In genomic region chr1:156204656-156205131, GRCm38 (mm10) we compare ENCODE assay signal across 9 mouse cellular contexts. TPM values are rescaled to one million over a fixed set of nuclear protein-coding genes. Genes with fewer than 3 reads are reported as not detected.
DNase-seq lines count a peak whose midpoint lies in the region; ATAC-seq lines count a peak whose summit lies in the region.
"Had no signal": no experiment of that assay in that cellular context is flagged by ENCODE, and none has a peak within 500 bp of the region (broad histone marks: within the 10 kb centered on the region; RNA-seq: fewer than 3 reads in every experiment).

Gene Fam163a, minus strand, starts transcription at chr1:156205026.

- H3K9me3 ChIP-seq in heart, embryonic 16.5 days (replicated peaks; ENCODE audit: control insufficient read depth, low read length): peaks cover 7% of the 10 kb centered on the region
- H3K9me3 ChIP-seq in neural tube, embryonic 12.5 days: no peaks in the 10 kb centered on the region

- no peak within 1 kb of the TSS for H3K27ac ChIP-seq in heart, embryonic 16.5 days (ENCODE audit: low read length)
- no peak within 1 kb of the TSS for H3K27ac ChIP-seq in neural tube, embryonic 12.5 days

- H3K36me3 ChIP-seq in heart, embryonic 16.5 days (ENCODE audit: control insufficient read depth, insufficient read depth): no peaks in the 10 kb centered on the region
- H3K36me3 ChIP-seq in neural tube, embryonic 12.5 days: no peaks in the 10 kb centered on the region

- intact Hi-C loops in heart, postnatal 14 days (cut with DNase I): no loop called here

- 1% methylated on average over 43 of the region's 44 CpGs for WGBS in heart, embryonic 16.5 days
- WGBS in neural tube, embryonic 12.5 days: under 1% methylated on average over 44 of the region's 44 CpGs

- H3K4me2 ChIP-seq in heart, embryonic 16.5 days (ENCODE audit: low read depth, low read length): peak within 1 kb of the TSS; percentile 83
- H3K4me2 ChIP-seq in neural tube, embryonic 12.5 days (replicated peaks): peak within 1 kb of the TSS; percentile 80

- peaks cover 9% of the 10 kb centered on the region for H3K4me1 ChIP-seq in heart, embryonic 16.5 days (ENCODE audit: control insufficient read depth, insufficient read depth, low read length)
- H3K4me1 ChIP-seq in neural tube, embryonic 12.5 days: peaks cover 15% of the 10 kb centered on the region

- no peak for DNase-seq in heart, adult 8-10 months (ENCODE audit: low spot score)
- DNase-seq in adrenal gland, postnatal 36 days: peak; percentile 28 to 30
- DNase-seq in heart, postnatal 14 days: peak; percentile 11 to 21
- peak in 1 of 2 experiments; percentile 49 for DNase-seq in layer of hippocampus, postnatal 14 days (ENCODE audit: low spot score in 2 of 2)
- no peak for DNase-seq in cerebellum, adult 8-10 months
- no peak for DNase-seq in urinary bladder, postnatal 14 days (ENCODE audit: low spot score)

- H3K9ac ChIP-seq in heart, embryonic 16.5 days (ENCODE audit: low read length): peak within 1 kb of the TSS; percentile 59
- peak within 1 kb of the TSS; percentile 64 for H3K9ac ChIP-seq in neural tube, embryonic 12.5 days

- peaks cover 37% of the 10 kb centered on the region for H3K27me3 ChIP-seq in heart, embryonic 16.5 days (ENCODE audit: control insufficient read depth, insufficient read depth, low read length)
- H3K27me3 ChIP-seq in neural tube, embryonic 12.5 days (replicated peaks): peaks cover 50% of the 10 kb centered on the region

- ATAC-seq in heart, embryonic 16.5 days (replicated peaks; ENCODE audit: extremely low read depth, insufficient read depth, low FRiP score): peak; percentile 43
- peak; percentile 75 for ATAC-seq in neural tube, embryonic 12.5 days (ENCODE audit: low FRiP score, low read depth)

- peak within 1 kb of the TSS; percentile 52 for H3K4me3 ChIP-seq in heart, embryonic 16.5 days (ENCODE audit: low read length)
- peak within 1 kb of the TSS; percentile 48 for H3K4me3 ChIP-seq in neural tube, embryonic 12.5 days

RNA-seq across cellular contexts. Expression of gene Fam163a, which starts in this region (rescaled TPM):
- 1.4 and 1.6 TPM in 2 replicates for polyA plus RNA-seq in heart, embryonic 16.5 days (2015; fragmentation: Nextera tagmentation; extraction: Ambion mirVana)
- total RNA-seq in heart, adult 8-10 months (2022): under 1 TPM; 0.05 to 0.19 (median 0.09) TPM
- total RNA-seq in adrenal gland, postnatal 36 days (2021): 1 to 10 TPM; 9.3 to 9.6 TPM
- under 1 TPM; 0.07 to 0.19 TPM for total RNA-seq in heart, postnatal 14 days (2021)
- 10 to 100 TPM; 27.1 to 29.2 TPM for total RNA-seq in layer of hippocampus, postnatal 14 days (2021)
- 6.6 and 7.6 TPM in 2 replicates for polyA plus RNA-seq in neural tube, embryonic 12.5 days (2016; fragmentation: Nextera tagmentation; extraction: Ambion mirVana)
- total RNA-seq: MEL had no signal

Comparison
In these comparisons a context has a peak if more than half of its experiments do, and no peak if none do; other contexts are left out.
1. RNA of gene Fam163a (total RNA-seq): 27.1 to 29.2 TPM in layer of hippocampus, postnatal 14 days and 9.3 to 9.6 TPM in adrenal gland, postnatal 36 days; 0.07 to 0.19 TPM in heart, postnatal 14 days and 0.05 to 0.19 TPM in heart, adult 8-10 months; every median in the first group is over 4 times any median in the second.
2. Peak in DNase-seq in heart, postnatal 14 days; RNA of the gene not detected or under 1 TPM.
3. DNase-seq: peak in adrenal gland, postnatal 36 days (2 of 2); none in heart, adult 8-10 months (single experiment), cerebellum, adult 8-10 months (single experiment) and urinary bladder, postnatal 14 days (single experiment).